Mouse (Mus musculus) lung, embryonic 14.5 days (tissue): ENCODE data around the gene Slc19a2. TPM values are rescaled to one million over a fixed set of nuclear protein-coding genes. Genes with fewer than 3 reads are reported as not detected.
A peak's percentile ranks its signal among the peaks of the same experiment; 100 is the strongest.

Experiments used
- ATAC-seq: fragments of 200-750 bp; cut with Nextera tagmentation; 2 replicates; pipeline ENCODE4 v1.8.0; 2017; ENCODE audit warnings: mild to moderate bottlenecking, moderate TSS enrichment, moderate library complexity; ENCODE audit not compliant: insufficient read depth
- DNase-seq: peaks from one replicate; pipeline ENCODE4 v3.0.0-alpha.2; 2015
- H3K27ac ChIP-seq: fragments of 300-500 bp; sonication (generic); 2 replicates; pipeline ENCODE4 v1.5.1; 2014; ENCODE audit warnings: low read depth, mild to moderate bottlenecking, moderate library complexity
- H3K27me3 ChIP-seq: fragments of 300-500 bp; sonication (generic); 2 replicates; pipeline ENCODE4 v1.6.1; 2014; ENCODE audit warnings: low read length, control low read depth; ENCODE audit not compliant: insufficient read depth
- H3K36me3 ChIP-seq: fragments of 300-500 bp; sonication (generic); 2 replicates; pipeline ENCODE4 v1.6.1; 2014; ENCODE audit warnings: control low read depth; ENCODE audit not compliant: insufficient read depth
- H3K4me1 ChIP-seq: fragments of 300-500 bp; sonication (generic); 2 replicates; pipeline ENCODE4 v1.6.1; 2014; ENCODE audit warnings: antibody characterized with exemption, control low read depth; ENCODE audit not compliant: insufficient read depth
- H3K4me2 ChIP-seq: fragments of 300-500 bp; sonication (generic); 2 replicates; pipeline ENCODE4 v1.6.1; 2014; ENCODE audit warnings: mild to moderate bottlenecking
- H3K4me3 ChIP-seq: fragments of 300-500 bp; sonication (generic); 2 replicates; pipeline ENCODE4 v1.5.1; 2014; ENCODE audit warnings: low read depth, low read length
- H3K9ac ChIP-seq: fragments of 300-500 bp; sonication (generic); 2 replicates; pipeline ENCODE4 v1.6.1; 2014
- H3K9me3 ChIP-seq: fragments of 300-500 bp; sonication (generic); 2 replicates; pipeline ENCODE4 v1.6.1; 2016; ENCODE audit warnings: low read depth, low read length, control low read depth
- CTCF ChIP-seq: IDR thresholded peaks from 2 replicates; pipeline ENCODE4 v1.5.1; 2016; ENCODE audit warnings: antibody characterized with exemption, low read depth
- WGBS: fragments of 180-500 bp; shearing (Covaris S2); extraction: QIAGEN DNeasy Blood & Tissue Kit; methylation state at CpG from one replicate; pipeline ENCODE4 v1.1.7; 2014; 5-methylcytosine and 5-hydroxymethylcytosine counted together
- polyA plus RNA-seq: library from polyadenylated mRNA; unstranded; fragments of >200 nt; fragmentation: Nextera tagmentation; extraction: Ambion mirVana; gene quantifications from 2 replicates; pipeline ENCODE4 v1.2.1, GENCODE M21; 2014

Slc19a2 gene
- polyA plus RNA-seq, 1 experiment from 2014 or later = 9.4 TPM

DNA sequence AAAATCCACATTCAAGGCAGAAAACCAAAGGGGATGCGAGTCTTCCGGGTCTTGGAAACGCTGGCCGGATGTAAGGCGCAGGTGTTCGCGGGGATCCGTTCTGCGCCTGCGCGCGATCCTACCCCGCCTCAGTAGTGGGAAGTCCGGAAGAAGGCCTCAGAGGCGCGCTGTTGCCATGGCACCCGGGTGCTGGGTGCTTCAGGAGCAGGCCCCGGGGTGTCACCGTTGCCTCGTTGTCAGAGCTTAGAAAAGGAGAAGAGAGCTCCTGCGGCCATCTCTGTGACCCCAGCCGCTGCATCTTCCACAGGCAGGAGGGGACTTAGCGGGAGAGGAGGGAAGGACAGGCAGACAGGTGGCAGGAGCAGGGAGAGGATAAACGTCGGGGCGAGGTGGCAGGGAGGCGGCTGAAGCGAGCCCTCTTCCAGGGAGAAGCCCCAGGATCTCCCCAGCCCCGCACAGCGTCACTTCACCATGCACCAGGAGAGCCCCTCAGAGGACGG is 26.7 kb downstream of the Slc19a2 start, which contains the start of gene Ccdc181:
Gene Ccdc181 (plus strand): TSS at position 131 of the 500 bp plus-strand sequence.
- H3K27ac ChIP-seq = peak within 1 kb of the TSS; percentile 20; the same call in 1 of the 2 replicates
- H3K4me1 ChIP-seq = no peaks in the 10 kb centered on the region
- peak within 1 kb of the TSS; percentile 87 for H3K4me2 ChIP-seq
- peak within 1 kb of the TSS; percentile 51 for H3K4me3 ChIP-seq
- DNase-seq (peak; percentile 90), ATAC-seq (peak; percentile 99)
- H3K9me3 ChIP-seq = no peaks in the 10 kb centered on the region
- peak within 1 kb of the TSS; percentile 48 for H3K9ac ChIP-seq
- TF ChIP-seq CTCF = no peak
- no peaks in the 10 kb centered on the region for H3K27me3 ChIP-seq
- under 1% methylated on average over 31 of the region's 31 CpGs for WGBS
- no peaks in the 10 kb centered on the region for H3K36me3 ChIP-seq

- no peaks in the 10 kb centered on the region for H3K36me3 ChIP-seq
- 80% methylated on average over 3 of the region's 3 CpGs for WGBS
- H3K4me3 ChIP-seq = no peak overlapping the region
- ATAC-seq (no peak), DNase-seq (no peak)
- no peak overlapping the region for H3K27ac ChIP-seq
- H3K27me3 ChIP-seq = no peaks in the 10 kb centered on the region
- no peaks in the 10 kb centered on the region for H3K9me3 ChIP-seq
- no peak for TF ChIP-seq CTCF
- no peak overlapping the region for H3K9ac ChIP-seq
- H3K4me1 ChIP-seq = no peaks in the 10 kb centered on the region
- H3K4me2 ChIP-seq = no peak overlapping the region
Observed at GRCm38 (mm10) chr1:164276552-164276951, 27.7 kb downstream of the Slc19a2 start.

DNA sequence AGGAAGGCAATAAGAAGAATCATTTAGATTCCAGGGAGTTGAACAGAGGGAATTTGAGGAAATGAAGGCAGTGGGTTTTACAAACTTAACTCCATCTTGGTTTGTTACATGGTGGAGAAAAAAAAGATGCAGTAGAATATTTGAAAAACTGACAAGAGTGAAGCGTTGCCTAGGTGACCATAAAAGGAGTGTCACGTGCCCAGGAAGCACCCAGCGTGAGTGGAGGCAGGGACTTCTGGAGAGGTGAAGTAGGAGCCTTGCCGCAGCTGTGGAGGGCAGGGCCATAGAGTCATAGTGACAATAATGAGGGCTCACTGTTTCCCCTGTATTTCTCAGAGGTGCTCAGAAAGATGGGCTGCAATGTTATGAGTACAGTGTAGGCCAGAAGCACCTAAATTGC is 30.5 kb downstream of the Slc19a2 start:
- H3K9ac ChIP-seq = no peak overlapping the region
- H3K4me3 ChIP-seq = no peak overlapping the region
- H3K27ac ChIP-seq = no peak overlapping the region
- WGBS = 50% methylated on average over 4 of the region's 4 CpGs
- DNase-seq (no peak), ATAC-seq (no peak)
- H3K27me3 ChIP-seq = no peaks in the 10 kb centered on the region
- H3K36me3 ChIP-seq = no peaks in the 10 kb centered on the region
- TF ChIP-seq CTCF = no peak
- no peaks in the 10 kb centered on the region for H3K4me1 ChIP-seq
- no peak overlapping the region for H3K4me2 ChIP-seq
- no peaks in the 10 kb centered on the region for H3K9me3 ChIP-seq

DNA sequence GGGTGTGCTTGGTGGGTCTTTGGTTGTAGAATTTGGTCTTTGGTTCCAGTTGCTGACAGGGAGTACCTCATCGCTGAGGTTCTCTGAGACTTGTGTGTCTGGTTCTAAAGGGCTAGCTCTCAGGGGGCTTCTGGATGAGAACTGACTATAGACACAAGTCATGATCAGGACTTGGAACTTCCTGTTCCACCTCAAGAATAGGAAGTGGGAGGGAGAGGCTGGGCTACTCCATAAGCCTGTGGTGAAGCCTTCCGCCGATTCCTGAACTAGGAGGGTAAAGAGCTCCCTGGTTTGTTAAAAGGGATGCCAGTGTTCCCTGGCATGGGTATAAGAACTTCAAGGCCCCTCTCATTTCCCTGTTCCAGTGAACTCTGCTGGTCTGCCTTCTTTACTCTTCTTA is 35.2 kb downstream of the Slc19a2 start:
- Histone ChIP-seq H3K4me3 (no peak overlapping the region), H3K27me3 (no peaks in the 10 kb centered on the region), H3K4me2 (no peak overlapping the region), H3K9me3 (no peaks in the 10 kb centered on the region), H3K9ac (no peak overlapping the region), H3K4me1 (no peaks in the 10 kb centered on the region), H3K36me3 (no peaks in the 10 kb centered on the region), H3K27ac (no peak overlapping the region)
- 83% methylated on average over 3 of the region's 3 CpGs for WGBS
- ATAC-seq (no peak), DNase-seq (no peak)
- no peak for TF ChIP-seq CTCF

GRCm38 (mm10) chr1:164287406-164287805 is 38.6 kb downstream of the Slc19a2 start:
- Histone ChIP-seq H3K36me3 (peaks cover 22% of the 10 kb centered on the region), H3K9ac (no peak overlapping the region), H3K4me1 (no peaks in the 10 kb centered on the region), H3K27ac (no peak overlapping the region), H3K4me3 (no peak overlapping the region), H3K4me2 (no peak overlapping the region), H3K9me3 (no peaks in the 10 kb centered on the region), H3K27me3 (no peaks in the 10 kb centered on the region)
- WGBS = 57% methylated on average over 15 of the region's 15 CpGs
- ATAC-seq = no peak
- TF ChIP-seq CTCF = no peak
- no peak for DNase-seq

- no peaks in the 10 kb centered on the region for H3K9me3 ChIP-seq
- no peaks in the 10 kb centered on the region for H3K27me3 ChIP-seq
- no peak for TF ChIP-seq CTCF
- H3K9ac ChIP-seq = no peak overlapping the region
- peaks cover 42% of the 10 kb centered on the region for H3K36me3 ChIP-seq
- no peak overlapping the region for H3K4me2 ChIP-seq
- ATAC-seq = no peak
- H3K4me3 ChIP-seq = no peak overlapping the region
- no peaks in the 10 kb centered on the region for H3K4me1 ChIP-seq
- H3K27ac ChIP-seq = no peak overlapping the region
- WGBS = 90% methylated on average over 5 of the region's 5 CpGs
- DNase-seq = no peak
Observed at GRCm38 (mm10) chr1:164292040-164292439, 43.2 kb downstream of the Slc19a2 start.

- H3K36me3 ChIP-seq = peaks cover 60% of the 10 kb centered on the region
- no peak overlapping the region for H3K4me3 ChIP-seq
- H3K9ac ChIP-seq = no peak overlapping the region
- H3K4me1 ChIP-seq = no peaks in the 10 kb centered on the region
- TF ChIP-seq CTCF = no peak
- no peak overlapping the region for H3K27ac ChIP-seq
- no peak for ATAC-seq
- no peak for DNase-seq
- no peaks in the 10 kb centered on the region for H3K9me3 ChIP-seq
- 93% methylated on average over 6 of the region's 6 CpGs for WGBS
- H3K4me2 ChIP-seq = no peak overlapping the region
- no peaks in the 10 kb centered on the region for H3K27me3 ChIP-seq
Observed at GRCm38 (mm10) chr1:164294071-164294470, 45.2 kb downstream of the Slc19a2 start.

DNA sequence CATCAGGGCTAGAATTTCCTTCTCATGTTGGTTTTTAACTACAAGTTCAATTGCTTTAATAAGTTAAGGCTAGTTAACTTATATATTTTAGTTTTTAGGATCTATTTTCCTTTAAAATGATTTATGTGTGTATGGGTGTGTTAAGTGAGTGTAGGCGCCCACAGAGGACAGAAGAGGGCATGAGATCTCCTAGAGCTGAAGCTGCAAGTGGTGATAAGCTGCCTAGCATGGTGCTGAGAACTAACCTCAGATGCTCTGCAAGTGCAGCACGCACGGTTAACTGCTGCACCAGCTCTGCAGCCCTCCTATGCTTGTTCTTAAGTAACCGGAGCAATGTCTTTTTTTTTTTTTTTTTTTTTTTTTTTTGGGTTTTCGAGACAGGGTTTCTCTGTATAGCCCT is 47.6 kb downstream of the Slc19a2 start:
- DNase-seq (no peak), ATAC-seq (no peak)
- WGBS = 90% methylated on average over 4 of the region's 5 CpGs
- Histone ChIP-seq H3K4me2 (no peak overlapping the region), H3K4me1 (no peaks in the 10 kb centered on the region), H3K36me3 (peaks cover 66% of the 10 kb centered on the region), H3K27me3 (no peaks in the 10 kb centered on the region), H3K27ac (no peak overlapping the region), H3K9me3 (no peaks in the 10 kb centered on the region), H3K9ac (no peak overlapping the region), H3K4me3 (no peak overlapping the region)
- no peak for TF ChIP-seq CTCF
